Mouse (Mus musculus) thymus, adult 2 months (tissue): ENCODE data around the gene Nadsyn1. TPM values are rescaled to one million over a fixed set of nuclear protein-coding genes. Genes with fewer than 3 reads are reported as not detected.

Source experiments
- DNase-seq: peaks from one replicate; pipeline ENCODE4 v3.0.0; 2021
- H3K27ac ChIP-seq: fragments of 200-500 bp; 2 replicates; pipeline ENCODE4 v1.5.1; 2012; ENCODE audit warnings: low read length, control low read depth; ENCODE audit not compliant: control insufficient read depth, insufficient read depth
- H3K27me3 ChIP-seq: fragments of 200-500 bp; 2 replicates; pipeline ENCODE4 v1.6.1; 2012; ENCODE audit warnings: mild to moderate bottlenecking, low read length, moderate library complexity, mixed read lengths; ENCODE audit not compliant: control insufficient read depth, insufficient read depth
- H3K36me3 ChIP-seq: fragments of 200-500 bp; 2 replicates; pipeline ENCODE4 v1.6.1; 2012; ENCODE audit warnings: mild to moderate bottlenecking, low read length, moderate library complexity; ENCODE audit not compliant: control insufficient read depth, insufficient read depth
- H3K4me1 ChIP-seq: fragments of 200-500 bp; replicated peaks from 2 replicates; pipeline ENCODE4 v1.6.1; 2012; ENCODE audit warnings: low read length; ENCODE audit not compliant: control insufficient read depth, insufficient read depth
- H3K4me3 ChIP-seq: fragments of 200-500 bp; 2 replicates; pipeline ENCODE4 v1.5.1; 2012; ENCODE audit warnings: mild to moderate bottlenecking, low read length, control low read depth, moderate library complexity; ENCODE audit not compliant: control insufficient read depth, insufficient read depth
- CTCF ChIP-seq: fragments of 200-500 bp; IDR thresholded peaks from 2 replicates; pipeline ENCODE4 v1.5.1; 2012; ENCODE audit warnings: mild to moderate bottlenecking, control low read depth, low read length, moderate library complexity, borderline replicate concordance; ENCODE audit not compliant: control insufficient read depth, poor library complexity, insufficient read depth; ENCODE audit errors: extremely low read depth
- POLR2A ChIP-seq: fragments of 200-500 bp; IDR thresholded peaks from 2 replicates; pipeline ENCODE4 v1.6.1; 2012; ENCODE audit warnings: mild to moderate bottlenecking, low read length, control low read depth, moderate library complexity; ENCODE audit not compliant: control insufficient read depth, poor library complexity, insufficient read depth; ENCODE audit errors: extremely low read depth
- WGBS: fragments of 180-500 bp; shearing (Covaris S2); methylation state at CpG from one replicate; pipeline ENCODE4 v1.1.7; 2018; 5-methylcytosine and 5-hydroxymethylcytosine counted together
- polyA plus RNA-seq: library from polyadenylated mRNA; depleted of rRNA; stranded (reverse); fragments of >200 nt; gene quantifications from 2 replicates; pipeline ENCODE4 v1.2.3, GENCODE M21; 2012

The Nadsyn1 gene
- polyA plus RNA-seq, 1 experiment: 17.7 TPM

- TF ChIP-seq POLR2A (no peak), CTCF (no peak)
- no peak overlapping the region for H3K4me3 ChIP-seq
- no peaks in the 10 kb centered on the region for H3K27me3 ChIP-seq
- peaks cover 17% of the 10 kb centered on the region for H3K4me1 ChIP-seq
- no peak overlapping the region for H3K27ac ChIP-seq
- H3K36me3 ChIP-seq: no peaks in the 10 kb centered on the region
- WGBS: 66% methylated on average over 6 of the region's 6 CpGs
- no peak for DNase-seq
These were observed 54.4 kb downstream of the Nadsyn1 start for GRCm38 (mm10) chr7:143768267-143768666.

GRCm38 (mm10) chr7:143766893-143767292 lies 55.8 kb downstream of the Nadsyn1 start, which contains the start of gene Mrgprg:
Gene Mrgprg (minus strand): TSS chr7:143766993.
- Histone ChIP-seq H3K27ac (no peak within 1 kb of the TSS), H3K36me3 (no peaks in the 10 kb centered on the region), H3K4me1 (peaks cover 17% of the 10 kb centered on the region), H3K4me3 (no peak within 1 kb of the TSS), H3K27me3 (no peaks in the 10 kb centered on the region)
- no peak for TF ChIP-seq POLR2A
- no peak for TF ChIP-seq CTCF
- DNase-seq: no peak
- WGBS: 92% methylated on average over 6 of the region's 6 CpGs

GRCm38 (mm10) chr7:143764876-143765530 lies 57.6 kb downstream of the Nadsyn1 start:
- 19% methylated on average over 19 of the region's 19 CpGs for WGBS
- Histone ChIP-seq H3K4me1 (peaks cover 17% of the 10 kb centered on the region), H3K36me3 (no peaks in the 10 kb centered on the region), H3K4me3 (no peak overlapping the region), H3K27ac (no peak overlapping the region), H3K27me3 (no peaks in the 10 kb centered on the region)
- DNase-seq: peak; percentile 40
- TF ChIP-seq POLR2A (no peak), CTCF (no peak)

GRCm38 (mm10) chr7:143763794-143764193 lies 58.9 kb downstream of the Nadsyn1 start:
- no peaks in the 10 kb centered on the region for H3K27me3 ChIP-seq
- 13% methylated on average over 3 of the region's 3 CpGs for WGBS
- no peaks in the 10 kb centered on the region for H3K36me3 ChIP-seq
- H3K27ac ChIP-seq: no peak overlapping the region
- no peak overlapping the region for H3K4me3 ChIP-seq
- H3K4me1 ChIP-seq: peaks cover 17% of the 10 kb centered on the region
- 0 out of 2 replicates have a peak, but pooled peaks have one; percentile 52 for TF ChIP-seq CTCF
- TF ChIP-seq POLR2A: no peak
- no peak for DNase-seq

- Histone ChIP-seq H3K4me3 (no peak overlapping the region), H3K4me1 (peaks cover 11% of the 10 kb centered on the region), H3K36me3 (no peaks in the 10 kb centered on the region), H3K27me3 (no peaks in the 10 kb centered on the region), H3K27ac (no peak overlapping the region)
- DNase-seq: no peak
- TF ChIP-seq POLR2A: no peak
- TF ChIP-seq CTCF: no peak
- 89% methylated on average over 3 of the region's 3 CpGs for WGBS
These were observed 63.7 kb downstream of the Nadsyn1 start for GRCm38 (mm10) chr7:143758956-143759355.

GRCm38 (mm10) chr7:143757696-143758095 lies 65.0 kb downstream of the Nadsyn1 start:
- Histone ChIP-seq H3K36me3 (no peaks in the 10 kb centered on the region), H3K4me3 (no peak overlapping the region), H3K27me3 (no peaks in the 10 kb centered on the region), H3K27ac (no peak overlapping the region), H3K4me1 (peaks cover 11% of the 10 kb centered on the region)
- no peak for DNase-seq
- no peak for TF ChIP-seq CTCF
- 46% methylated on average over 3 of the region's 3 CpGs for WGBS

GRCm38 (mm10) chr7:143757027-143757390 lies 65.6 kb downstream of the Nadsyn1 start:
- 1% methylated on average over 15 of the region's 15 CpGs for WGBS
- Histone ChIP-seq H3K27me3 (no peaks in the 10 kb centered on the region), H3K27ac (no peak overlapping the region), H3K4me1 (peaks cover 11% of the 10 kb centered on the region), H3K4me3 (peak overlapping the region; percentile 53), H3K36me3 (no peaks in the 10 kb centered on the region)
- peak; percentile 86 for DNase-seq
- TF ChIP-seq CTCF: peak; percentile 62; the same call in 1 of the 2 replicates
- peak; percentile 75 for TF ChIP-seq POLR2A
